Mouse (Mus musculus) heart, postnatal 0 days (tissue): Measurements from ENCODE around the gene Sipa1l2. TPM values are rescaled to one million over a fixed set of nuclear protein-coding genes. Genes with fewer than 3 reads are reported as not detected.
"Not testable (repeated sequence)": the region's sequence is repeated elsewhere in the genome, so short reads cannot be mapped to it uniquely, and the experiment has no call there.

Source experiments
- ATAC-seq: fragments of 200-750 bp; cut with Nextera tagmentation; 2 replicates; pipeline ENCODE4 v1.8.0; 2017; ENCODE audit warnings: low read depth, moderate number of reproducible peaks, moderate library complexity; ENCODE audit not compliant: insufficient read depth
- DNase-seq: peaks from one replicate; pipeline ENCODE4 v3.0.0-alpha.2; 2016; ENCODE audit warnings: low spot score
- H3K27ac ChIP-seq: fragments of 300-500 bp; sonication (generic); 2 replicates; pipeline ENCODE4 v1.5.1; 2014; ENCODE audit warnings: low read depth, mild to moderate bottlenecking
- H3K27me3 ChIP-seq: fragments of 300-500 bp; sonication (generic); 2 replicates; pipeline ENCODE4 v1.6.1; 2014; ENCODE audit warnings: low read length, mixed read lengths; ENCODE audit not compliant: control insufficient read depth, insufficient read depth
- H3K36me3 ChIP-seq: fragments of 300-500 bp; sonication (generic); replicated peaks from 2 replicates; pipeline ENCODE4 v1.6.1; 2014; ENCODE audit warnings: low read length, mixed read lengths; ENCODE audit not compliant: control insufficient read depth, insufficient read depth
- H3K4me1 ChIP-seq: fragments of 300-500 bp; sonication (generic); 2 replicates; pipeline ENCODE4 v1.6.1; 2014; ENCODE audit warnings: antibody characterized with exemption; ENCODE audit not compliant: control insufficient read depth, insufficient read depth
- H3K4me2 ChIP-seq: fragments of 300-500 bp; sonication (generic); 2 replicates; pipeline ENCODE4 v1.6.1; 2014; ENCODE audit warnings: low read depth, mild to moderate bottlenecking, low read length, moderate library complexity
- H3K4me3 ChIP-seq: fragments of 300-500 bp; sonication (generic); 2 replicates; pipeline ENCODE4 v1.5.1; 2014; ENCODE audit warnings: low read depth, low read length
- H3K9ac ChIP-seq: fragments of 300-500 bp; sonication (generic); replicated peaks from 2 replicates; pipeline ENCODE4 v1.6.1; 2014; ENCODE audit warnings: low read depth, low read length, mixed read lengths
- H3K9me3 ChIP-seq: fragments of 300-500 bp; sonication (generic); replicated peaks from 2 replicates; pipeline ENCODE4 v1.6.1; 2016; ENCODE audit warnings: low read length; ENCODE audit not compliant: control insufficient read depth
- CTCF ChIP-seq: IDR thresholded peaks from 2 replicates; pipeline ENCODE4 v1.5.1; 2016; ENCODE audit warnings: antibody characterized with exemption, control low read depth, low read depth
- EP300 ChIP-seq: IDR thresholded peaks from 2 replicates; pipeline ENCODE4 v1.6.1; 2016; ENCODE audit warnings: antibody characterized with exemption, low read depth
- WGBS: fragments of 180-500 bp; shearing (Covaris S2); extraction: QIAGEN DNeasy Blood & Tissue Kit; methylation state at CpG from one replicate; pipeline ENCODE4 v1.1.7; 2014; 5-methylcytosine and 5-hydroxymethylcytosine counted together
- polyA plus RNA-seq: library from polyadenylated mRNA; unstranded; fragments of >200 nt; fragmentation: Nextera tagmentation; extraction: Ambion mirVana; gene quantifications from 2 replicates; pipeline ENCODE4 v1.2.1, GENCODE M21; 2015
- total RNA-seq: library from RNA; depleted of rRNA; stranded (reverse); fragments of >200 nt; gene quantifications from 2 replicates; pipeline ENCODE4 v1.2.3, GENCODE M21; 2014; ENCODE audit warnings: low replicate concordance

Sipa1l2 gene
- total and polyA plus RNA-seq, 2 experiments from 2014 or later: 13.6 to 65.8 TPM

DNA sequence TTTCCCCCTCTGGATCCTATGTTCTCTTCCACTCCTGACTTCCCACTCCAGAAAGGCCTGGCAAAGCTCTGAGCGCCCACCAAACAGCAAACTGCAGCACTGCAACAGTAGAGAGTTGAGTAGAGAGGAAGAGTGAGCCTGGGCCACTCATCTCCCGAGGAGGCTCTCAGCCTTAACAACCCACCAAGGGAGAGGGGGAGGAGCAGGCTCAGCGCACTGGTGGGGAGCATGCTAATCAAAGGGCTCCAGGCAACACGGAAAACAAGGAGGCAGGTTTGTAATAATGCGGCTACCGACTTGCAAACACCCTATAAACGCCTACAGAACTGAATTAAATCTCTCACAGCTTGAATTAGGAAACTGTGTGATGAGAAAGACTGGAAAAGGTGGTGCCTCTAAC lies 42.6 kb downstream of the Sipa1l2 start:
- no peak for TF ChIP-seq EP300
- no peak for TF ChIP-seq CTCF
- H3K9ac ChIP-seq: no peak overlapping the region
- ATAC-seq (no peak), DNase-seq (no peak)
- H3K4me2 ChIP-seq: no peak overlapping the region
- WGBS: 19% methylated on average over 7 of the region's 7 CpGs
- H3K36me3 ChIP-seq: no peaks in the 10 kb centered on the region
- no peaks in the 10 kb centered on the region for H3K9me3 ChIP-seq
- H3K4me1 ChIP-seq: peaks cover 76% of the 10 kb centered on the region
- no peaks in the 10 kb centered on the region for H3K27me3 ChIP-seq
- H3K4me3 ChIP-seq: no peak overlapping the region
- H3K27ac ChIP-seq: peak overlapping the region; percentile 28; the same call in 1 of the 2 replicates

DNA sequence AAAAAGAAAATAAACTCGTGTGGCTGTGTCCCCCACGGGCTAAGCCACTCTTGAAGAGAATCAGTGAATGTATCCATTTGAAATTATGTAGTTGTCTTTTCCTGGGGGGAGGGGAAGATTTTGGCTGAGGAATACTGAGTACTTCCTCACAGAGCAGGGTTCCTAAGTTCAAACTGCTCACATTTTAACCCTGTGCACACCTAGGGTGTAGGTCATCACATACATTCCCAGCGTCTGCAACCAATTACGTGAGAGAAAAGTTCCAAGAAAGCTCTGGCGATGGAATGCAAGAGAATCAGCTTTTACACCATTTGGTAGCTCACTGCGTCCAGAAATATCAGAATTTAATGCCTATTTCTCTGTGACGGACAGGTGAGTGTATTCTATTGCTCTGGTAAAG lies 43.0 kb downstream of the Sipa1l2 start:
- Histone ChIP-seq H3K4me3 (no peak overlapping the region), H3K9ac (no peak overlapping the region), H3K9me3 (no peaks in the 10 kb centered on the region), H3K4me1 (peaks cover 76% of the 10 kb centered on the region), H3K4me2 (no peak overlapping the region), H3K36me3 (no peaks in the 10 kb centered on the region), H3K27ac (no peak overlapping the region), H3K27me3 (no peaks in the 10 kb centered on the region)
- no peak for ATAC-seq
- DNase-seq: no peak
- no peak for TF ChIP-seq CTCF
- TF ChIP-seq EP300: no peak
- WGBS: 65% methylated on average over 7 of the region's 7 CpGs

DNA sequence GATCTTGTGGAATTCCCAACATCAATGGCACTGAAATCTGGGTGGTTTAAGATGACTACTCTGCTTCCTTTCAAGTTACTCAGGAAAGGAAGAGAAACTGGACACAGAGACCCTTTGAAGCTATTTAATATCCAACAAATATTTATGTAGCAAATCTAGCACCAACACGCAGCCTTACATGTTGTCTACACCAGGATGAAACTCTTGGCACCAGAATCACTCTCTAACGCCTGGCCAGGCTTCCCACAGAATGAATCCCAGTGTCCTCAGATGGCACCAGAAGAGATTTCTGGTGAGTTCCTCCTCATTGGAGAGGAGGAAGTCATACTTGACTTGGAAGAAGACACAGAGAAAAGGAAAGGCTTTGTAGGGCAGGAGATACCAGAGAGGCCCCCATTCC lies 45.1 kb downstream of the Sipa1l2 start:
- H3K36me3 ChIP-seq: no peaks in the 10 kb centered on the region
- H3K4me1 ChIP-seq: peaks cover 65% of the 10 kb centered on the region
- 0 out of 2 replicates have a peak overlapping the region, but pooled peaks have one; percentile 21 for H3K27ac ChIP-seq
- H3K27me3 ChIP-seq: no peaks in the 10 kb centered on the region
- 53% methylated on average over 2 of the region's 2 CpGs for WGBS
- H3K9me3 ChIP-seq: no peaks in the 10 kb centered on the region
- no peak overlapping the region for H3K4me2 ChIP-seq
- H3K4me3 ChIP-seq: no peak overlapping the region
- H3K9ac ChIP-seq: no peak overlapping the region
- ATAC-seq (no peak), DNase-seq (no peak)
- TF ChIP-seq EP300 (no peak), CTCF (no peak)

GRCm38 (mm10) chr8:125523213-125523612 lies 46.4 kb downstream of the Sipa1l2 start:
- no peak overlapping the region for H3K4me2 ChIP-seq
- DNase-seq: no peak
- 0 out of 2 replicates have a peak, but pooled peaks have one; percentile 22 for ATAC-seq
- H3K9me3 ChIP-seq: no peaks in the 10 kb centered on the region
- TF ChIP-seq CTCF (no peak), EP300 (no peak)
- no peaks in the 10 kb centered on the region for H3K27me3 ChIP-seq
- no peak overlapping the region for H3K27ac ChIP-seq
- H3K4me1 ChIP-seq: peaks cover 53% of the 10 kb centered on the region
- no peak overlapping the region for H3K4me3 ChIP-seq
- WGBS: 43% methylated on average over 5 of the region's 5 CpGs
- H3K36me3 ChIP-seq: no peaks in the 10 kb centered on the region
- no peak overlapping the region for H3K9ac ChIP-seq

GRCm38 (mm10) chr8:125522151-125522550 lies 47.5 kb downstream of the Sipa1l2 start:
- no peak for ATAC-seq

GRCm38 (mm10) chr8:125521087-125521486 lies 48.5 kb downstream of the Sipa1l2 start:
- peaks cover 50% of the 10 kb centered on the region for H3K4me1 ChIP-seq
- H3K9me3 ChIP-seq: no peaks in the 10 kb centered on the region
- no peak overlapping the region for H3K27ac ChIP-seq
- ATAC-seq (no peak), DNase-seq (no peak)
- no peak overlapping the region for H3K9ac ChIP-seq
- H3K4me3 ChIP-seq: no peak overlapping the region
- TF ChIP-seq CTCF (no peak), EP300 (no peak)
- H3K36me3 ChIP-seq: peaks cover 4% of the 10 kb centered on the region; the same call in 1 of the 2 replicates
- H3K27me3 ChIP-seq: no peaks in the 10 kb centered on the region
- 38% methylated on average over 7 of the region's 7 CpGs for WGBS
- H3K4me2 ChIP-seq: no peak overlapping the region

More at GRCm38 (mm10) chr8:125522151-125522550, 47.5 kb downstream of the Sipa1l2 start:
- 0 out of 2 replicates have a peak overlapping the region, but pooled peaks have one; percentile 1 for H3K27ac ChIP-seq
- WGBS: 38% methylated on average over 6 of the region's 6 CpGs
- no peak overlapping the region for H3K9ac ChIP-seq
- no peak for DNase-seq
- H3K4me1 ChIP-seq: peaks cover 44% of the 10 kb centered on the region
- H3K9me3 ChIP-seq: no peaks in the 10 kb centered on the region
- no peak for TF ChIP-seq CTCF
- TF ChIP-seq EP300: no peak
- no peak overlapping the region for H3K4me3 ChIP-seq
- H3K27me3 ChIP-seq: no peaks in the 10 kb centered on the region
- H3K36me3 ChIP-seq: peaks cover under 1% of the 10 kb centered on the region; the same call in 1 of the 2 replicates
- H3K4me2 ChIP-seq: no peak overlapping the region

DNA sequence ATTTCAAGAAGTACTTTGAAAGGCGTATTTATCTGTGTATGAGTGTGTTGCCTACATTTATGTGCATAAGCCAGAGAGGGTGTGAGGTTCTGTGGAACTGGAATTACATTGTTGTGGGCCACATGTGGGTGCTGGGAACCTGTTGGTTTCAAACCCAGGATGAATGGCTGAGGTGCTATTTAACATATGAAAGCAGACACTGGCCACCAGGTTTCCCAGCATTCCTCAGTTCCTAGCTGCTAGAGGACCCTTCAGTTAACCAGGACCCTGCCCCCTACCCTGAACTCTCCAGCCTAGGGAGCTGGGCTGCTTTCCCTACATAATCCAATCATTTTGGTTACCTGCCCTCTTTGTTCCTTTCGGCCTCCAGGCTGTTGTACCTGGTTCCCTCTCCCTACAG lies 49.3 kb downstream of the Sipa1l2 start:
- H3K9me3 ChIP-seq, H3K36me3 ChIP-seq, H3K4me3 ChIP-seq, H3K27me3 ChIP-seq, ATAC-seq, H3K9ac ChIP-seq, H3K27ac ChIP-seq, DNase-seq, H3K4me2 ChIP-seq: not testable (repeated sequence)
- 90% methylated on average over 2 of the region's 2 CpGs for WGBS
- H3K4me1 ChIP-seq: peaks cover 57% of the 10 kb centered on the region
